Mouse (Mus musculus): ENCODE measurements at regions not wholly inside any gene's neighbourhood (a gene's known extent, or its start where the extent isn't known, plus 50 kb on each side); places are given as distances from the start of the nearest gene placed in this dataset.

GRCm38 (mm10) chr17:89592826-89593225 is 317.4 kb downstream of the Gm10184 start:
- DNase-seq = no peak

GRCm38 (mm10) chr17:89559506-89559905 is 350.7 kb downstream of the Gm10184 start:
- DNase-seq = no peak

DNA sequence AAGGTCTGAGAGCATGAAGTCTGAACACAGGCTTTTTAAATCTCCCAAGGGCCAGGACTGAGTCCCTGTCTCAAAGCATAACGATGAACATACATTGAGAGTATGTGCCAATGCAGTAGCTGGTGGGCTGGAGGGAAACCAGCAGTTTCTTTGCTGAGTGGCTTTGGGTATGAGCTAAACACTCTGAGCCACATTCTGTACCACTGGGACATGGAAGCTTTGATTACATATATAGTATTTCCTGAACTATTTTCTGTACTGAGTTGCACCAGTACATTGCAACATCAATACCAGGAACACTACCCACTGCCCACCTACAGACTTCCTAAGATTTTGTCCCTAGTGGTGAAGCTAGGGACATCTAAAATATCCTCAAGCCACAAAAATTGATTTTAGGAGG is 354.3 kb upstream of the Fshr start:
- no peak for DNase-seq

DNA sequence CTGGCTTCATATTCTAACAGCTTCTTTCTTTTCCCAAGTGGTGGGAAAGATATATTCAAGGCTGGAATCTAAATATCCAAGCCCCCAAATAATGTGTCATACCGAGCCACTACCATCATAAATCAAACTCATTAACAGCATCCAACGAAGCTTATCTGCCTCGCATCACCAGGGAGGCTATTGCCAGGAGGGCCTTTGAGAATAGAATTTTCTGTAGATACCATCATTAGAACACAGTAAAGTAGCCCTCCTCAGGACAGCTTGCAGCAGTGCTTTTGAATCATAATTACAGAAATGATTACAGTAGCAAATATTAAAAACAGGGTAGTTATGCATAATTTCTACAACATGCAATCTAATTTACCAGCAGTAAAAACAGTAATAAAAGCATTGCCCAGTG is 353.1 kb upstream of the Fshr start:
- no peak for DNase-seq

DNA sequence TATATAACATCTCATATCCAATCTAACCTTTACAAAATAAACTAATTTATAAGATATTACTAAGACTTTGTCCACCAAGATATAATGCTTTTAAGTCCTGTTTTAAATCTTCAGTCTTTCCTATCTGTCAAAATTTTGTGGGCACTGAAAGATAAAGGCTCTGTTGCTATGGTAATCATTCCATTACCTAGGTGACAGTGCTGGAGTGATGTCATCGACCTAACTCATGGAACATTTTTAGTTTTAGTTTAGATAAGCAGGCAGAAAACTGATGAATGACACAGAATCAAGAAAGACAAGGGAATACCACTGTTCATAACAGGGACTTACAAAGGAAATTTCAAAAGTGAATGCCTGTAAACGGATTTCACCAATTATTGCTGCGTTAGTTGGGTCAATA is 350.3 kb upstream of the Fshr start:
- DNase-seq = no peak

DNA sequence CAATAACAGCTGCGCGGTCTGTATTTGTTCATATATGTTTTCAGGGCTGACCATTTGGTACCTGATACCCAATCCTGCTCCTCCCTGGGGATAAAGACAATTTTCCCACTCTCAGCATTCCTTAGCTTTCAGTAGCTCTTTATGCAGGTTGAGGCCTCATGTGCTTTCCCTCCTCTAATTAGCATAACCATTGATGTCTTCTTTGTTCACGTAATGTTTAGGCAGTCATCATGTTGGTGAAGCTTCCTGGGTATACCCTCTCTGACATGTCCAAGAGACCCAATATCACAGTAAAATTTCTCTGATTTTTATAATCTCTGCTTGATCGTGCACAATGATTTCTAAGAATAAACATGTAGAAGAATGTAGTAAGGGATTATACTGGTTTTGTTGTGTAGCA is 321.4 kb upstream of the Fshr start:
- no peak for DNase-seq

GRCm38 (mm10) chr17:89519413-89519812 is 318.9 kb upstream of the Fshr start:
- DNase-seq = no peak

DNA sequence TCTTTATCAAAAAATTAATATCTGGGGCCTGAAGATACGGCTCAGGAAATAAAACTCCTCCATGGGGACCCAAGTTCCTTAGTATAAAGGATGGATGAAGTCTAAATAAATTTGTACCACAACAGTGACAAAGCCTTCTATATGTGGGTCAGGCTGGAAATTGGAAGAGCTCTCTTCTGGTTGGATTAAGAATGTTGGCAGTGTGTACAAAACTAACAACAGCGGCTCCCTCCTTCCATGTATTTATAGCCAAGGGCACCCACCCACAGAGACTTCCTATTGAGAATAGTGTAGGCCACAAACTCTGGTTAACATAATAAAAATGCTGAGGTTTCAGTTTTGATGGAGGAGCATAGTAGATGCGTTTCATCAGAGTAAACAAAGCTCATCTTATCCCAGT is 304.8 kb upstream of the Fshr start:
- no peak for DNase-seq

DNA sequence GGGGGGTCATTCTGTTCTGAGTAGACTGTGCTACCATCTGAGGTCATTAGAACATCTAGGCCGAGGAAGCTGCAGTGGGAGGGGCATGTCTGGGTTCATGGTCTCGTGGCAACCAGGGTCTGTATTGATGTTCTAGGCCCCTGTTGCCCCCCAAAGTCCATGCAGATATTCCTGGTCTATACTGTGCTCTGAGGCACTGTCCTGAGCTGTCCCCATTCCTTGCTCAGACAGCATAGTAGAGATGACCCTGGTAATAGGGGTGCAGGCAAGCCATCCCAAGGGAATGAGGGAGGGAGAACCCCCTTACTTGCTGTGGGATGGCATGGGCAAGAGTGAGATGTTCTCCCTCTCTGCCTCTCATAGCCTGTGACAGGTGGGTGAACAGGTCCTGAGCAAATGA is 293.1 kb upstream of the Fshr start:
- DNase-seq = no peak

DNA sequence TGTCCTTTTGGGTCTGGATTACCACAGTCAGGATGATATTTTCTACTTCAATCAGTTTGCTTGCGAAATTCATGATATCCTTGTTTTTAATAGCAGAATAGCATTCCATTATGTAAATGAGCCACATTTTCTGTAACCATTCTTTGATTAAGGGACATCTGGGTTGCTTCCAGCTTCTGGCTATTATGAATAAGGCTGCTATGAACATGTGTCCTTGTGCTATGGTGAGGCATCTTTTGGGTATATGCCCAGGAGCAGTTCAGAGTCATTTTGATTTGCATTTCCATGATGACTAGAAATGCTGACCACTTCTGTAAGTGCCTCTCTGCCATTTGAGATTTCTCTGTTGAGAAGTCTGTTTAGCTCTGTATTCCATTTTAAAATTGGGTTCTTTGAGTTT is 266.0 kb upstream of the Fshr start:
- DNase-seq = no peak

DNA sequence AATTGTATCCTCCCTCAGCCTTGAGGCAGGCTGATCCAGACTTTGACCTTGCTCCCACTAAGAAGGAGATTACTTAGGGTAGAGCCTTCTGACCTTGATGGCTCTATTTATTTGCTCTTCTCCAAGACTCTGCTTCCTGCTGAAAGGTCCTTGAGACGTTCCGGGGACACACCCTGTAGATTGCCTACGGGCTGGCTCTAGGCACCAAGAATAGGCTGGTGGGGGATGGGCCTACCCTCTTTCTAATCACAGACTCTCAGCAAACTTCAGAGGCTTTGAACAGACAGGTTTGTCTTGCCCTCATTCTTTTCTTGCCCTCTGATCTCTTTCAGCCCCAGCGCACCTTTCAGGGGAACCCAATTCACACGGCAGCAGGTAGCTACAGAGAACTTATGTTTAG is 265.4 kb upstream of the Fshr start:
- no peak for DNase-seq

DNA sequence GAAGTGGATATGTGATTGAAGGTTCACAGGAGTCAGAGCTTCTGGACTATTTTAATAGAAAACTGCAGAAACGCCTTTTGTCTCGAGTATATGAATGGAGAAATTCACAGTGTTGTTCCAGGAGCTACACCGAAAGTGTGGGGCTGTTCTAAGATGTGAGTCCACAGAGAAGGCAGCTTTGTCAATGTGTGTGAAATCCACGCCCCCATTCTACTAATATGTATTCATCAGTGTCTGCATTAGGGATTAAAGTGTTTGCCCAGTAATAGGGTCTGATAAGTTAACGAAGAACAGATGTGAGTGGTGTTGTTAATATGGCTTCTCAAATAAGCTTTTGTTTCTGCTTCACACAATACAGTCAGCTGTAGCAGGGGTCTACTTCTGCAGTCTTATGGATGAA is 260.0 kb upstream of the Fshr start:
- no peak for DNase-seq

DNA sequence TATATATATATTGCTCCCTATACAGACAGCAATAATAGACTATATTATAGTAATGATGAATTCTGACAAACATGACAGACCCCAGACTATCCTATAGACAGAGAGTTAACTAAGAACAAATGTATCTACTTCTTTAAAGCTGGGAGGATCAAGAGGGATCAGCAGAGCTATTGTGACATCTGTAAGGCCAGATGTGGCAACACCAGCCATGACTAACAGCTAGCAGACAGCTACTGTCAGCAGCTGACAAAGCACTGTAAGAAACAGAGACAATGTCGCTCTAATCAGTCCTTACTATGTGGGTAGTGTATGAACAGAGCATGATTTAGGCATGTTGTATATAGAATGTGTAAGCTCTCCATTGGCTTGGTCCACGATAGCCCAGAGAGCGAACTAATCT is 253.8 kb upstream of the Fshr start:
- DNase-seq = no peak

DNA sequence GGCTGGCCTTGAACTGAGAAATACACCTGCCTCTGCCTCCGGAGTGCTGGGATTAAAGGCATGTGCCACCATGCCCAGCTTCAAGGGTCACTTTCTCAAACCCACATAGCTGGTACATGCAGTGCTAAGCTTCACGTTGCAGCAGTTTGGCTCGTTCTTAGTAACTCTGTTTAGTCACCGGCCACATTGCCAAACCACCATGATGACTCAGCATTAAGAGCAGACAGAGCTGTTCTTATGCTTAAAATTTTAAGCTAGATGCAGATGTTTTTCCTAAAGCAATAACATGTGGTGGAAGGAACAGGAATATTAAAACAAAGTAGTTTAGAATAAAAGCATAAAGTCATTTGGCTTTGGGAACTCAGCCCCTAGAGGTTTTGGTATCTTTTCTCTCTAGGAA is 250.2 kb upstream of the Fshr start:
- no peak for DNase-seq

- DNase-seq = no peak
These were observed 248.9 kb upstream of the Fshr start for GRCm38 (mm10) chr17:89449391-89449790.

GRCm38 (mm10) chr17:89434288-89434687 is 233.8 kb upstream of the Fshr start:
- no peak for DNase-seq

- no peak for DNase-seq
These were observed 209.6 kb upstream of the Fshr start for GRCm38 (mm10) chr17:89410026-89410425.

DNA sequence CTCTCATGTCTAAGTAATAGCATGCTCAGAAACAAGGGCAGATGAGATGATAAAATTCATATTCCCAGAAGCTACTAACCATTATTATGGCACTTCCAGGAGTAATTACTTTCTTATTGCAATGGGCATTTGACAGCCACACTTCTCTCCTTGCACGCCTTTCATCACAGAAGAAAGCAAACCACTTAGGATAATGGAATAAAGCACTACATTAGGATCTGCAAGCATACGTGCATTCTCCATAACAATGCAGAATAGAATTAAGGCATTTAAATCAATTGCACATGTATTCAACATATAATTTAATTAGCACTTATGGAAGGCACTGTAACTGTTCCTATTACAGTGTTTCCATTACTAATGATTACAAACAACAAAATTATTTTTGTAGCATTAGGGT is 205.1 kb upstream of the Fshr start:
- DNase-seq = no peak

GRCm38 (mm10) chr17:89357241-89357640 is 156.8 kb upstream of the Fshr start:
- DNase-seq = no peak

- no peak for DNase-seq
These were observed 140.2 kb upstream of the Fshr start for GRCm38 (mm10) chr17:89340497-89341205.

DNA sequence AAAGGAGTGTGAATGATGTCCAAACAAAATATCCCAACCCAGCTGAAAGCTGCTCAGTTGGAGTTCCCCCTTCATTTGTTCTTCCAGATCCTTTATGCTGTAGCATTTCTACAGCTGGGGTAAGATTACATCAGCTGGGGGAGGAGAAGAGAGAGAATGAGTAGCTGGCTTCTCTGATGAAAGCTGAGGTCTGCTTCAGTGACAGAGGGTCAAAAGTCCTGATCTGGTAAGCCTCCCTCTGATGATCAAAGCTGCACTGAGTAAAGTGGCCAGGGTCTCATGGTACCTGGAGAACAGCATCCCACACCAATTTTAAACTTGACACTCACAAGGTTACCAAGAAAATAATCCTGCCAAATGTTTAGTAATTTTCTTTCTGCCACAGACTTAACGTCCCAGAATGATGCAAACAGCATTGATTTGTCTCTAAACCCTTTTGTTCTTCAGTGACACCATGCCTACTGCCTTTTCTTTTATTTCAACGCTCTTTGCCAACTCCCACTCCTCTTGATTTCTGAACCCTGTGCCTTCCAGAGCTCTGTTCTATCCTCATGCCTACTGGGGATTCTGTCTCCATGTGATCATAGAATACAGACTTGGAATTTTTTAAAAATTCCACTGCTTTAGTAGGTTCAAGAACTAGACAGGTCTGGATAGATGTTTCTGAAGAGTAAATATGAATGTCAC is 119.3 kb upstream of the Fshr start:
- DNase-seq = no peak

DNA sequence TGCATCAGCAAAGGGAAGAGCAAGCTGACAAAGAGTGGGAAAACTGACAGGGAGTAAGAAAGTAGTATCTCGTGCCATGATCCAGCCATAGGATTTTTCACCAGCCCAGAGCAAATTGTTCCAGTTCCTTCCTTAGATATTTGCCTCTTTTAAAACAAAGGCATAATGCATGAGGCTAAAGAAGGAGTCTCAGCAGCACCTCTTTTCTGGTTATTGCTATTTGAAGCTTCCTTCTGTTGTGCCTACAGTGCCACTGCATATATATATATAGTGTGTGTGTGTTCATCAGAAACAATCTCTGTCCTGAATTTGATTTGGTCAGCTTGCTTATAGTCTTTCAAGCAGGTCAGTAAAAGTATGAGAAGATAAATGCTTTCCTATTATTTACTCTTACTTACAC is 117.9 kb upstream of the Fshr start:
- no peak for DNase-seq

DNA sequence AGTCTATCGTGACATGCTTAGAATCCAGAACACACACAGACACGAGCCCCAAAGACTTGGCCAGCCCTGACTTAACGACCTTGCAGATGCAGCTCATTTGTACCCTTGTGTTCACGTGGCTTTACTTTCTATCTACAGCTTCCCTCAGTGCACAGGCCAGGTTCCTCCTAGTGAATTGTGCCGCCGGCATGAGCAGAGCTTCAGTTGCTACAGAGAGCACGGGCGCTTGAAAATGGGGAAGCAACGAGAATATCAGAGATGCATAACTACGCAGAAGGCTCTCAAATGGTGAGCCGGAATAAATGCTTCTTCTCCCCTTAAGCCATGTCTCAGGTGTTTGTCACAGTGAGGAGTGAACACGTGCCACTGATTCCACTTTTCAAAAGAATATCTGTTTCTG is 110.7 kb upstream of the Fshr start:
- no peak for DNase-seq

DNA sequence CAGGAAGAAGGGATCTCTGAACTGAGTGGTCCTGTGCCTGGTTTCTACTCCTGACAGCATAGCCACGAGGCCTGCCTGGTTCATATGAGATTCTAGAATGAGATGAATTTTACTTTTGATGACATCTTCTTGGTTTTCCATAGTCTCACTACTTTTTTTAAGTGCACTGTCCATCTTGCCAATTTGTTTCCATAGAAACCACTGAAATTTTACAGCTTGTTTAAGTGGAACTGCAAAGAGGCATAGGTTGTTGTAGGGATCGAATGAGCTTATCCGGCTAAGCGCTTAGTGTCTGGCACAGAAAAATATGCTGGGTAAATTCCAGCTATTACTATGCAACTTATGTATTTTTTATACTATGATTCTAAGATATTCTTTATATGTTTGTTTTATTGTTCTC is 100.8 kb upstream of the Fshr start:
- DNase-seq = no peak

Data from kidney, postnatal 36 days (tissue).